Mouse (Mus musculus): Measurements from ENCODE around the gene Vti1a.
A peak's percentile ranks its signal among the peaks of the same experiment; 100 is the strongest.

The Vti1a gene

GRCm38 (mm10) chr19:55316109-55316714, at the start of gene Vti1a:
Vti1a (plus strand) TSS chr19:55316295.
- peak; percentile 45 to 84 for DNase-seq (ENCODE audit: low spot score in 2 of 2)

- no peak for DNase-seq (ENCODE audit: low spot score in 2 of 2)
Observed at GRCm38 (mm10) chr19:55266786-55267185, 49.3 kb upstream of the Vti1a start.

- DNase-seq (ENCODE audit: low spot score in 2 of 2), result no peak
Observed at GRCm38 (mm10) chr19:55268150-55268549, 47.9 kb upstream of the Vti1a start.

- no peak for DNase-seq (ENCODE audit: low spot score in 2 of 2)
Observed at GRCm38 (mm10) chr19:55269051-55269450, 47.0 kb upstream of the Vti1a start.

GRCm38 (mm10) chr19:55271448-55271847, 44.6 kb upstream of the Vti1a start:
- DNase-seq (ENCODE audit: low spot score in 2 of 2), result no peak

- no peak for DNase-seq (ENCODE audit: low spot score in 2 of 2)
Observed at GRCm38 (mm10) chr19:55273340-55273739, 42.8 kb upstream of the Vti1a start.

GRCm38 (mm10) chr19:55276100-55276499, 40.0 kb upstream of the Vti1a start:
- no peak for DNase-seq (ENCODE audit: low spot score in 2 of 2)

- DNase-seq (ENCODE audit: low spot score in 2 of 2), result no peak
Observed at GRCm38 (mm10) chr19:55276770-55277169, 39.3 kb upstream of the Vti1a start.

- no peak for DNase-seq (ENCODE audit: low spot score in 2 of 2)
Observed at GRCm38 (mm10) chr19:55284093-55284492, 32.0 kb upstream of the Vti1a start.

- no peak for DNase-seq (ENCODE audit: low spot score in 2 of 2)
Observed at GRCm38 (mm10) chr19:55286034-55286433, 30.1 kb upstream of the Vti1a start.

GRCm38 (mm10) chr19:55288974-55289373, 27.1 kb upstream of the Vti1a start:
- no peak for DNase-seq (ENCODE audit: low spot score in 2 of 2)

GRCm38 (mm10) chr19:55290621-55291270, 25.3 kb upstream of the Vti1a start:
- DNase-seq (ENCODE audit: low spot score in 2 of 2), result no peak

GRCm38 (mm10) chr19:55292210-55292850, 23.8 kb upstream of the Vti1a start:
- DNase-seq (ENCODE audit: low spot score in 2 of 2), result no peak

GRCm38 (mm10) chr19:55293175-55293574, 22.9 kb upstream of the Vti1a start:
- DNase-seq (ENCODE audit: low spot score in 2 of 2), result no peak

GRCm38 (mm10) chr19:55295075-55295474, 21.0 kb upstream of the Vti1a start:
- no peak for DNase-seq (ENCODE audit: low spot score in 2 of 2)

GRCm38 (mm10) chr19:55295556-55295955, 20.5 kb upstream of the Vti1a start:
- DNase-seq (ENCODE audit: low spot score in 2 of 2), result no peak

GRCm38 (mm10) chr19:55296301-55296700, 19.8 kb upstream of the Vti1a start:
- no peak for DNase-seq (ENCODE audit: low spot score in 2 of 2)

- no peak for DNase-seq (ENCODE audit: low spot score in 2 of 2)
Observed at GRCm38 (mm10) chr19:55297489-55297888, 18.6 kb upstream of the Vti1a start.

- DNase-seq (ENCODE audit: low spot score in 2 of 2), result no peak
Observed at GRCm38 (mm10) chr19:55297961-55298360, 18.1 kb upstream of the Vti1a start.

- DNase-seq (ENCODE audit: low spot score in 2 of 2), result no peak
Observed at GRCm38 (mm10) chr19:55299378-55299777, 16.7 kb upstream of the Vti1a start.

GRCm38 (mm10) chr19:55300525-55300924, 15.6 kb upstream of the Vti1a start:
- DNase-seq (ENCODE audit: low spot score in 2 of 2), result no peak

- DNase-seq (ENCODE audit: low spot score in 2 of 2), result no peak
Observed at GRCm38 (mm10) chr19:55305024-55305423, 11.1 kb upstream of the Vti1a start.

GRCm38 (mm10) chr19:55311874-55312273, 4.2 kb upstream of the Vti1a start:
- DNase-seq (ENCODE audit: low spot score in 2 of 2), result no peak
